Mouse (Mus musculus) lung, adult 10 weeks (tissue): Measurements from ENCODE around the gene Sbsn. TPM values are rescaled to one million over a fixed set of nuclear protein-coding genes. Genes with fewer than 3 reads are reported as not detected.

Experiments
- polyA plus RNA-seq: library from polyadenylated mRNA; stranded (reverse); fragments of 350-450 nt; fragmentation: Illumina TruSeq; extraction: RNeasy Lipid Tissue Mini Kit (QIAGEN cat#74804); gene quantifications from one replicate; pipeline ENCODE4 v1.2.3, GENCODE M21; 2014; ENCODE audit warnings: low read depth, low replicate concordance; ENCODE audit not compliant: insufficient read depth

Gene Sbsn
- 17.0 TPM for polyA plus RNA-seq

GRCm38 (mm10) chr7:30751086-30751669, at the start of gene Sbsn:
Sbsn (plus strand) TSS chr7:30751471.

DNA sequence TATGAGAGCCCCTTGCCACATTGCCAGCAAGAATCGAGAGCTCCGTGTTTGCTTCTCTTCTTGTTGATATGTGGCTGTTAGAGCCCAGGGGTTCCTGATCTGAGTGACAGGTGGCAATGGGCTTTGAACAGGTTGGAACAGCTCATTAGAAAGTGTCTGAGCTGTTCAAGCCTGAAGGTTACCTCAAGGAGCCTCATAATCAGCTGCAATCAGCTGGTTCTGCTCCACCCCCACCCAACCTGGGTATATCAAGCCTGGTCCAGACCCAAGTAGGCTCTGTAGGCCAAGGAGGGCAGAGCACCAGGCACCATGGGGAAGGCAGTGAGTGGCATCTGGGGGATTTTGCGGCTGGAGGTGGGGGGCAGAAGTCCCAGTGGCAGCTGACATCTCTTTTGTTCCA, 39.3 kb upstream of the Sbsn start, which contains the start of gene Atp4a:
Gene Atp4a (plus strand): TSS at position 268 of the 400 bp plus-strand sequence.

DNA sequence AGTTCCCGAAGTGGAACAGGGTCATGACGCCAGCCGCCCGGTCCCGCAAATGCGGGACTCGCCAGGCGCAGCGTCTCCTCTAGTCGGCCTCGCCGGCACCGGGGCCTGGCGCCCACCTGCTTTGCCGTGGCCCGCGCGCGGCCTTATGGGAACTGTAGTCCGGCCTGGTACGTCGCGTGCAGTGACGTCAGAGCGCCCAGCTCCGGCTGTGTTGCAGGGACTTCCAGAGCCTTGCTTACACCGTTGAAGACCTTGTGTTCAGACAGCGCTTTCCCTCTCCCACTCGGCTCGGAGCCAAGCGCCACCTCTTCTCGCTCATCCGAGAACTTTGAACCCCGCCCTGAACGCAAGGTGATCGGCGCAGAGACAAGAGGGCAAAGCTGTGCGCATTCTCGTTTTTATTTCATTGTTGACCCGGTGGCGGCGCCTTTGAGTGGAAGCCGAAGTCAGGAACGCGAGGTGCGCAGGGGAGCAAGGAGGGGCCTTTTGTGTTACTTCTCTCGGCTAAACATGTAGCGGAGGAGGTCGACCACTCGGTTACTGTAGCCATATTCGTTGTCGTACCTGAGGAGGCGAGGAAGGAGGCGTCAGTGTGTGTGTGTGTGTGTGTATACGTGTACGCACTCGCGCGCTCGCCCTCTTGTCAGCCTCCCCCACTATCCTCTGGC, 21.7 kb upstream of the Sbsn start, which contains the start of gene Tmem147:
Gene Tmem147 (minus strand): TSS at position 145 of the 668 bp plus-strand sequence.

GRCm38 (mm10) chr7:30743617-30744016, 7.7 kb upstream of the Sbsn start, which contains the start of gene Gapdhs:
Gapdhs (minus strand) TSS chr7:30743681.

GRCm38 (mm10) chr7:30763456-30763855, 12.2 kb downstream of the Sbsn start, which contains the start of gene Dmkn:
Dmkn (plus strand) TSS chr7:30763756.

GRCm38 (mm10) chr7:30787377-30788022, 36.2 kb downstream of the Sbsn start, which contains the start of gene Krtdap:
Krtdap (plus strand) TSS chr7:30787896.

Other genes starting within 250 kb of the Sbsn start
- 1.8 TPM for gene Arhgap33, start 216.4 kb upstream of the Sbsn start, polyA plus RNA-seq
- 15.7 TPM for gene Hspb6, start 199.3 kb upstream of the Sbsn start, polyA plus RNA-seq
- 3.8 TPM for gene Proser3, start 199.2 kb upstream of the Sbsn start, polyA plus RNA-seq
- 24.8 TPM for gene Lin37, start 191.6 kb upstream of the Sbsn start, polyA plus RNA-seq
- 48.6 TPM for gene U2af1l4, start 188.2 kb upstream of the Sbsn start, polyA plus RNA-seq
- 3.4 TPM for gene Gm49396, start 188.1 kb upstream of the Sbsn start, polyA plus RNA-seq
- 190 TPM for gene Psenen, start 187.8 kb upstream of the Sbsn start, polyA plus RNA-seq
- gene Igflr1, start 186.0 kb upstream of the Sbsn start, polyA plus RNA-seq, result 8.4 TPM
- gene Kmt2b, start 162.7 kb upstream of the Sbsn start, polyA plus RNA-seq, result 8.2 TPM
- 2.5 TPM for gene Zbtb32, start 152.6 kb upstream of the Sbsn start, polyA plus RNA-seq
- gene Upk1a, start 138.6 kb upstream of the Sbsn start, polyA plus RNA-seq, result 2.1 TPM
- 694 TPM for gene Cox6b1, start 125.3 kb upstream of the Sbsn start, polyA plus RNA-seq
- not detected for gene Etv2, start 115.6 kb upstream of the Sbsn start, polyA plus RNA-seq
- gene Rbm42, start 101.2 kb upstream of the Sbsn start, polyA plus RNA-seq, result 62.6 TPM
- gene Haus5, start 86.5 kb upstream of the Sbsn start, polyA plus RNA-seq, result 7.4 TPM
- gene Pmis2, start 79.9 kb upstream of the Sbsn start, polyA plus RNA-seq, result not detected
- gene 2200002J24Rik, start 52.5 kb upstream of the Sbsn start, polyA plus RNA-seq, result not detected
- gene Atp4a, start 39.3 kb upstream of the Sbsn start, polyA plus RNA-seq, result not detected
- 100 TPM for gene Tmem147, start 21.9 kb upstream of the Sbsn start, polyA plus RNA-seq
- not detected for gene Gapdhs, start 7.8 kb upstream of the Sbsn start, polyA plus RNA-seq
- gene Dmkn, start 12.3 kb downstream of the Sbsn start, polyA plus RNA-seq, result 66.8 TPM
- gene Krtdap, start 36.4 kb downstream of the Sbsn start, polyA plus RNA-seq, result not detected
- 1.6 TPM for gene Ffar2, start 72.3 kb downstream of the Sbsn start, polyA plus RNA-seq
- not detected for gene Ffar3, start 104.7 kb downstream of the Sbsn start, polyA plus RNA-seq
- 0.51 TPM for gene Ffar1, start 110.1 kb downstream of the Sbsn start, polyA plus RNA-seq
- gene Cd22, start 128.9 kb downstream of the Sbsn start, polyA plus RNA-seq, result 9.9 TPM
- gene Mag, start 163.4 kb downstream of the Sbsn start, polyA plus RNA-seq, result 1.6 TPM
- 0.86 TPM for gene Hamp2, start 173.2 kb downstream of the Sbsn start, polyA plus RNA-seq
- gene Hamp, start 192.6 kb downstream of the Sbsn start, polyA plus RNA-seq, result 32.5 TPM
- 69.5 TPM for gene Usf2, start 205.3 kb downstream of the Sbsn start, polyA plus RNA-seq
- gene Lsr, start 222.0 kb downstream of the Sbsn start, polyA plus RNA-seq, result 37.2 TPM
- 5.7 TPM for gene Fam187b, start 222.3 kb downstream of the Sbsn start, polyA plus RNA-seq